Mouse (Mus musculus): ENCODE data around the gene Edaradd.

Edaradd gene

GRCm38 (mm10) chr13:12519955-12520584, at the start of gene Edaradd:
TSS of gene Edaradd (minus strand) at chr13:12520438.
- peak; percentile 76 for DNase-seq

GRCm38 (mm10) chr13:12569741-12570140, 49.5 kb upstream of the Edaradd start:
- DNase-seq, result no peak

GRCm38 (mm10) chr13:12568597-12569469, 48.6 kb upstream of the Edaradd start:
- no peak for DNase-seq

- no peak for DNase-seq
Measured at GRCm38 (mm10) chr13:12567936-12568335, 47.7 kb upstream of the Edaradd start.

GRCm38 (mm10) chr13:12565621-12566390, 45.6 kb upstream of the Edaradd start, which contains the start of gene Ero1lb:
TSS of gene Ero1lb (plus strand) at chr13:12565874.
- DNase-seq, result peak; percentile 100

GRCm38 (mm10) chr13:12562256-12562655, 42.0 kb upstream of the Edaradd start:
- no peak for DNase-seq

GRCm38 (mm10) chr13:12561729-12562128, 41.5 kb upstream of the Edaradd start:
- DNase-seq, result no peak

GRCm38 (mm10) chr13:12559462-12560120, 39.4 kb upstream of the Edaradd start:
- DNase-seq, result no peak

- DNase-seq, result no peak
Measured at GRCm38 (mm10) chr13:12559044-12559443, 38.8 kb upstream of the Edaradd start.

- DNase-seq, result no peak
Measured at GRCm38 (mm10) chr13:12554211-12554610, 34.0 kb upstream of the Edaradd start.

GRCm38 (mm10) chr13:12543880-12544568, 23.8 kb upstream of the Edaradd start:
- DNase-seq, result no peak

- no peak for DNase-seq
Measured at GRCm38 (mm10) chr13:12543246-12543645, 23.0 kb upstream of the Edaradd start.

- DNase-seq, result peak; percentile 49
Measured at GRCm38 (mm10) chr13:12542006-12542981, 22.1 kb upstream of the Edaradd start.

GRCm38 (mm10) chr13:12540119-12540518, 19.9 kb upstream of the Edaradd start:
- peak; percentile 11 for DNase-seq

- DNase-seq, result no peak
Measured at GRCm38 (mm10) chr13:12539716-12540115, 19.5 kb upstream of the Edaradd start.

- DNase-seq, result peak; percentile 89
Measured at GRCm38 (mm10) chr13:12537971-12538370, 17.7 kb upstream of the Edaradd start.

- no peak for DNase-seq
Measured at GRCm38 (mm10) chr13:12534628-12535027, 14.4 kb upstream of the Edaradd start.

- DNase-seq, result no peak
Measured at GRCm38 (mm10) chr13:12525678-12526077, 5.4 kb upstream of the Edaradd start.

GRCm38 (mm10) chr13:12522346-12522745, 2.1 kb upstream of the Edaradd start:
- DNase-seq, result no peak

- DNase-seq, result peak; percentile 76
Measured at GRCm38 (mm10) chr13:12519371-12519770, 867 bp downstream of the Edaradd start.
